Mouse (Mus musculus) E14TG2a.4 (cell line): ENCODE results near the gene Mpo.

Experiments
- CTCF ChIP-seq: conservative IDR thresholded peaks from 2 replicates; pipeline ENCODE4 v1.5.1; 2014; ENCODE audit warnings: low read length
- NANOG ChIP-seq: IDR thresholded peaks from 2 replicates; pipeline ENCODE4 v1.6.1; 2014; ENCODE audit warnings: borderline replicate concordance, low read length, mixed read lengths

DNA sequence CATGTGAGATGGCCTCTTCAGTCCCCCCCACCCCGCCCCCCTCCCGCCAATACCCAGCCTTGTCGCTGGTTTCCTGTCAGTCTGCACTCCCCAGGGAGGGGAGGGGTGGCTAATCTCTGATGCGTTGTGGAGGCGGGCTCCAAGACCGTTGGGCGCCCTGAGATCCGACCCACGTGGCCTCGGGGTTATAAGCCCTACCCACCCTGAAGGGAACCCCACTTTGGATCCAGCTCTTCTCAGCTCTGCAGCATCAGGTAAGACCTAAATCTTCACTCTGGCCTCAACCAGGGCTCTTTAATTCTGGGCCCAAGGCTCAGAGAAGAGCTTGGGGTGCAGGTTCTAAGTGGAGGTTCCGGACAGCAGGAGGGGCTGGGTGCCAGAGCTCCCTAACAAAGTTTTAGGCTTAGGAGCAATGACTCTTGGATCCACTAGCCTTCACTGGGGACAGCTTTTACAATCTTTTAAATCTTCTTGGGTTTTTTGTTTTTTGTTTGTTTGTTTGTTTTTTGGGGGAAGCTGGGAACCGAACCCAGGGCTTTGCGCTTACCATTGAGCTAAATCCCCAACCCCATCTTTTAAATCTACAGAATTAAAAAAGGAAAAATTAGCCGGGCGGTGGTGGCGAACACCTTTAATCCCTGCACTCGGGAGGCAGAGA lies 37.9 kb upstream of the Mpo start:
- TF ChIP-seq CTCF (no peak), NANOG (no peak)
